Mouse (Mus musculus): ENCODE data around the gene Cipc.

GRCm38 (mm10) chr12:86990755-86991110 lies 43.9 kb downstream of the Cipc start:
- TF ChIP-seq CTCF (IDR thresholded peaks at IDR 0.05; ENCODE audit: low read depth, low read length) (no peak), GATA1 (IDR thresholded peaks at IDR 0.05; ENCODE audit: borderline replicate concordance, low read length) (no peak), POLR2AphosphoS5 (IDR thresholded peaks at IDR 0.05; ENCODE audit: insufficient replicate concordance, low read depth, low read length) (no peak), GATA2 (IDR thresholded peaks at IDR 0.05; ENCODE audit: borderline replicate concordance, low read depth, low read length) (no peak)
